9 mouse cellular contexts compared by ENCODE assay signal in genomic region chr9:54764561-54765217, GRCm38 (mm10). TPM values are rescaled to one million over a fixed set of nuclear protein-coding genes. Genes with fewer than 3 reads are reported as not detected.
A peak's percentile ranks its signal among the peaks of the same experiment; 100 is the strongest.
DNase-seq lines count a peak whose midpoint lies in the region; ATAC-seq lines count a peak whose summit lies in the region.
"Had no signal": no experiment of that assay in that cellular context is flagged by ENCODE, and none has a peak within 500 bp of the region (broad histone marks: within the 10 kb centered on the region; RNA-seq: fewer than 3 reads in every experiment).

Gene Crabp1, plus strand, starts transcription at chr9:54764748.

- intact Hi-C loops in heart, postnatal 10 days (cut with DNase I) = no loop called here
- intact Hi-C loops in gastrocnemius, postnatal 14 days (cut with DNase I; ENCODE audit: low total_unique reads) = no loop called here

- no peak for ATAC-seq in heart, embryonic 13.5 days (ENCODE audit: extremely low read depth, insufficient number of reproducible peaks, low FRiP score, low TSS enrichment)

- WGBS in heart, embryonic 13.5 days = 1% methylated on average over 38 of the region's 45 CpGs
- 1% methylated on average over 45 of the region's 45 CpGs for WGBS in embryonic facial prominence, embryonic 10.5 days
- under 1% methylated on average over 45 of the region's 45 CpGs for WGBS in limb, embryonic 10.5 days

- no peak for DNase-seq in heart, postnatal 10 days
- peak; percentile 56 for DNase-seq in ES-CJ7 (ENCODE audit: low read depth, low spot score)
- DNase-seq in embryonic facial prominence, embryonic 10.5 days (ENCODE audit: low spot score) = peak; percentile 88
- DNase-seq in limb, embryonic 10.5 days (ENCODE audit: low spot score) = peak; percentile 84
- DNase-seq in retina, postnatal 1 day = peak; percentile 74
- no peak for DNase-seq in gastrocnemius, postnatal 14 days
- no peak for DNase-seq in thymus, adult 18-20 months

- H3K27ac ChIP-seq in heart, embryonic 13.5 days (replicated peaks) = no peak within 1 kb of the TSS
- H3K27ac ChIP-seq in embryonic facial prominence, embryonic 10.5 days (replicated peaks) = peak within 1 kb of the TSS; percentile 87
- peak within 1 kb of the TSS; percentile 80 for H3K27ac ChIP-seq in limb, embryonic 10.5 days

- peak within 1 kb of the TSS; percentile 54 for H3K9ac ChIP-seq in heart, embryonic 13.5 days

- peaks cover 24% of the 10 kb centered on the region for H3K4me1 ChIP-seq in heart, embryonic 13.5 days
- H3K4me1 ChIP-seq in embryonic facial prominence, embryonic 10.5 days = peaks cover 83% of the 10 kb centered on the region
- H3K4me1 ChIP-seq in limb, embryonic 10.5 days = peaks cover 55% of the 10 kb centered on the region

- H3K9me3 ChIP-seq in heart, embryonic 13.5 days = no peaks in the 10 kb centered on the region
- H3K9me3 ChIP-seq in embryonic facial prominence, embryonic 10.5 days = no peaks in the 10 kb centered on the region
- H3K9me3 ChIP-seq in limb, embryonic 10.5 days (replicated peaks) = no peaks in the 10 kb centered on the region

- H3K27me3 ChIP-seq in heart, embryonic 13.5 days (replicated peaks) = peaks cover 92% of the 10 kb centered on the region
- peaks cover 65% of the 10 kb centered on the region for H3K27me3 ChIP-seq in embryonic facial prominence, embryonic 10.5 days (replicated peaks; ENCODE audit: low read depth, poor library complexity, severe bottlenecking)
- H3K27me3 ChIP-seq in limb, embryonic 10.5 days (ENCODE audit: low read depth, poor library complexity, severe bottlenecking) = peaks cover 43% of the 10 kb centered on the region

- peak within 1 kb of the TSS; percentile 79 for H3K4me2 ChIP-seq in heart, embryonic 13.5 days

- peak within 1 kb of the TSS; percentile 53 for H3K4me3 ChIP-seq in heart, embryonic 13.5 days
- H3K4me3 ChIP-seq in embryonic facial prominence, embryonic 10.5 days = peak within 1 kb of the TSS; percentile 61
- peak within 1 kb of the TSS; percentile 57 for H3K4me3 ChIP-seq in limb, embryonic 10.5 days

- no peaks in the 10 kb centered on the region for H3K36me3 ChIP-seq in heart, embryonic 13.5 days
- peaks cover 19% of the 10 kb centered on the region for H3K36me3 ChIP-seq in embryonic facial prominence, embryonic 10.5 days (replicated peaks)
- H3K36me3 ChIP-seq in limb, embryonic 10.5 days = peaks cover 10% of the 10 kb centered on the region

RNA-seq across cellular contexts. Expression of gene Crabp1, which starts in this region (rescaled TPM):
- 17.6 and 19.7 TPM in 2 replicates for polyA plus RNA-seq in heart, embryonic 13.5 days (2015; fragmentation: Nextera tagmentation; extraction: Ambion mirVana)
- not detected for total RNA-seq in heart, postnatal 10 days (2021)
- polyA plus RNA-seq in embryonic facial prominence, embryonic 10.5 days (2016; fragmentation: Nextera tagmentation; extraction: Ambion mirVana) = 1,341 and 1,562 TPM in 2 replicates
- polyA plus RNA-seq in limb, embryonic 10.5 days (2016; fragmentation: Nextera tagmentation; extraction: Ambion mirVana) = 615 and 856 TPM in 2 replicates
- total RNA-seq in gastrocnemius, postnatal 14 days (2021) = 1 to 10 TPM; 1.4 to 1.7 TPM
- total RNA-seq: liver, adult 2 months had no signal
- polyA plus RNA-seq: liver, adult 2 months had no signal

Comparison
In these comparisons a context has a peak if more than half of its experiments do, and no peak if none do; other contexts are left out.
1. RNA of gene Crabp1 (polyA plus RNA-seq): 1,341 to 1,562 TPM in embryonic facial prominence, embryonic 10.5 days and 615 to 856 TPM in limb, embryonic 10.5 days; 17.6 to 19.7 TPM in heart, embryonic 13.5 days; every median in the first group is over 10 times any median in the second.
2. DNase-seq: peak in ES-CJ7 (single experiment), embryonic facial prominence, embryonic 10.5 days (single experiment), limb, embryonic 10.5 days (single experiment) and retina, postnatal 1 day (single experiment); none in heart, postnatal 10 days (0 of 2), gastrocnemius, postnatal 14 days (single experiment) and thymus, adult 18-20 months (0 of 2).
3. Peak in every context shown above with its lines, with median percentiles within 50 percentile points of each other: H3K4me3 ChIP-seq.